Mouse (Mus musculus): ENCODE results near the gene Acoxl.
A peak's percentile ranks its signal among the peaks of the same experiment; 100 is the strongest.

Gene Acoxl

GRCm38 (mm10) chr2:127937079-127937478 lies 98.4 kb downstream of the Acoxl start:
- peak; percentile 15 for DNase-seq (ENCODE audit: low read depth, low spot score)

DNA sequence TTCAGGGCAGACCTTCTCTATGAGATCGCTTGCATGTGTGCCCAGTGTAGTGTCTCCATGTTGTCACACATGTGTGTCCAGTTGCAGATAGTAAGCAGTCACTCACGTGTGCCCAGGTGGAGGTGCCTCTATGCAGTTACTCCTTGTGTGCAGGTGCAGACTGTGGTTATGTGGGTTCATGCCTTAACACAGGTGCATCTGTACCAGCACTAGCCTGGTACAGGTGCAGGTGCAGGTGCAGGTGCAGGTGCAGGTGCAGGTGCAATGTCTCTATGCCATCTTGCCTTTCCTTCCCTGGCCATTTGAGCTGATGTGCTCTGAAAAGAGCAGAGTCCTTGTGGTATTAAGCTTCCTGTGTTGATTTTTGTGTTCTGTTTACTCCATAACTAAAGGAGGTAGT lies 100.5 kb downstream of the Acoxl start:
- no peak for DNase-seq (ENCODE audit: low read depth, low spot score)

- no peak for DNase-seq (ENCODE audit: low read depth, low spot score)
Observed at GRCm38 (mm10) chr2:127960579-127960978, 121.9 kb downstream of the Acoxl start.

DNA sequence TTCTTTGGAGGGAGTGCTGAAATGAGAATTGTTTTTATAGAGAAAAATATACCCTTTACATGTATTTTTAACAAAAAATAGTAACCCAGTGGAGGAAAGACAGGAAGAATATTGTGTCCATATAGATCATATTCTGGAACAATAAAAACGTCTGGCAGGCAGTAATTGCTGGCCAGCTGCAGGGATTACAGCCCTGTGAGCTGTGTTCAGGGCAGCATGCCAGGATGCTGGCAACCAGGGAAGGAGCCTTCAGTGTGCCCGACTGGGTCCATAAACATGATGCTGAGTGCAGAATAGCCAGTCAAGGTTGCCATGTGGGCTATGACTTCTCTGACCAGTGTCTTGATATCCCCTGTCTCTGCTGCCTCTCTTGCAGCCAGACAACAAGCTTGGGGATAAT lies 122.5 kb downstream of the Acoxl start:
- DNase-seq (ENCODE audit: low read depth, low spot score) = no peak

DNA sequence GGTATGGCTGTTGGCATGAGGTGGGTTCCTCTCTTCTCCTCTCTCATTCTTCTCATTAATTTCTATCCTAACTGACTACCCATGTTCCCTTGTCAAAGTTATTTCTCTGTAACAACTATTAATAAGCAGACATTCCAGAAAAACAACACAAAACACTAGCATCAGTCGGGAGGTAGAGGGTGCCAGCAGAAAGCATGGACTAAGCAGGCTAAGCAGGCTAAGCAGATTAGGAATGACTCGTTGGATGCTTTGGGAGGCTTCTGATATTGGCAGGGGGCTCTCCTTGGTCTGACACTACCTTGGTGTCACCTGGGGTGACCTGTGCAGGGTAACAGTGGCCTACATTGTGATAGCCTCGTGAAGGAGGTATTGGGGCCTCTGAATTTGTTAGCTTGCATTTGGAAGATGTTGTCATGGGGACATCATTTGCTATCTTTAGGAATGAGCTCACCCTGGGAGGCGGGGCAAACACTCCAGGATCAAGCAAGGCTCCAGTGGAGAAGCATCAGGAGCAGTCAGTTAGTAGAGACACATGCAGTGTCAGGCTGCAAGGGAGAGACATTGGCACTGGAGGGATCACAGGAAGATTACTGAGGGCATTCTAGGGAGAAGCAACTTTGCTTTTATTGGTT lies 123.2 kb downstream of the Acoxl start:
- DNase-seq (ENCODE audit: low read depth, low spot score) = no peak

GRCm38 (mm10) chr2:127968944-127969343 lies 130.3 kb downstream of the Acoxl start:
- DNase-seq (ENCODE audit: low read depth, low spot score) = no peak

DNA sequence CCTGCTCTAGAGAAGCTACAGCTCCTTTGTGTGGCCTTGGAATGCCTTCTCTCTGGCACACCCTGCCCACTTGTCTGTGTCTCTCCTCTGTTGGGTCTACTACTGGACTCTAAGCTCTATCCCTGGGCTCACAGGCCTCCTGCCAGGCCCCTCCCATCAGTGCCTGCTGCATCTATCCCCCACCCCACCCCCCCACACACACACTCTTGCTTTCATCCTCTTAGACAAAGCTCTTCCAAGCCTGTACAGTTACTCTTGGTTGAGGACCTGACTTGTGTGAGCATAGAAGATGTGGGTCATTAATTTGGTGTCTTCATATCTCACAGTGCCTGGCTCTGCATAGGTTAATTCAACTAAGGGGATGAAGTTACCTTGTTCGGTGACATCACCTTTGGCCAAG lies 137.6 kb downstream of the Acoxl start:
- DNase-seq (ENCODE audit: low read depth, low spot score) = no peak

- DNase-seq (ENCODE audit: low read depth, low spot score) = no peak
Observed at GRCm38 (mm10) chr2:127978601-127979230, 140.0 kb downstream of the Acoxl start.

DNA sequence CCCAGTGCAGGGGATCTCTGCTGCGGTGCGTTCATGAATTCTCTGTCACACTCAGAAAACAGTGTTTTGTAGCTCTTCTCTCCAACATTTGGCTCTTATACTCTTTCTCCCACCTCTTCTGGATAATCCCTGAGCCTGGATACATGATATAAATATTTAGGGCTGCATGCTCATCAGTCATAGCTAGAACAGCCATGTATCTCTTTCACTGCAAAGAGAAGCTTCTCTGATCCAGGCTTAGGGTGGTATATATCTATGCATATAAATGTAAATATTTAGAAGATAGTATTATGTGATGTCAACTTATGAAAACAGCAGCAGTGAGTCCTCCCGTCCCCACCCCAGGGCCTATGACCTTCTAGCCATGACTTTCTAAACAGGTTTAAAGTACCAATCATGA lies 143.9 kb downstream of the Acoxl start:
- no peak for DNase-seq (ENCODE audit: low read depth, low spot score)

GRCm38 (mm10) chr2:127983301-127983700 lies 144.6 kb downstream of the Acoxl start:
- DNase-seq (ENCODE audit: low read depth, low spot score) = no peak

DNA sequence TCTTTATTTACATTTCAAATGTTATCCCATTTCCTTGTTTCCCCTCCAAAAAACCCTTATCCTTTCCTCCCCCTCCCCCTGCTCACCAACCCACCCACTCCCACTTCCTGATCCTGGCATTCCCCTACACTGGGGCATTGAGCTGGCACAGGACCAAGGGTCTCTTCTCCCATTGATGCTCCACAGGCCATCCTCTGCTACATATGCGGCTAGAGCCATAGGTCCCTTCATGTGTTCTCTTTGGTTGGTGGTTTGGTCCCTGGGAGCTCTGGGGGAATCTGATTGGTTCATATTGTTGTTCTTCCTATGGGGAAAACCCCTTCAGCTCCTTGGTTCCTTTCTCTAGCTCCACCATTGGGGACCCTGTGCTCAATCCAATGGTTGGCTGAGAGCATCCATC lies 145.3 kb downstream of the Acoxl start:
- DNase-seq (ENCODE audit: low read depth, low spot score) = no peak

DNA sequence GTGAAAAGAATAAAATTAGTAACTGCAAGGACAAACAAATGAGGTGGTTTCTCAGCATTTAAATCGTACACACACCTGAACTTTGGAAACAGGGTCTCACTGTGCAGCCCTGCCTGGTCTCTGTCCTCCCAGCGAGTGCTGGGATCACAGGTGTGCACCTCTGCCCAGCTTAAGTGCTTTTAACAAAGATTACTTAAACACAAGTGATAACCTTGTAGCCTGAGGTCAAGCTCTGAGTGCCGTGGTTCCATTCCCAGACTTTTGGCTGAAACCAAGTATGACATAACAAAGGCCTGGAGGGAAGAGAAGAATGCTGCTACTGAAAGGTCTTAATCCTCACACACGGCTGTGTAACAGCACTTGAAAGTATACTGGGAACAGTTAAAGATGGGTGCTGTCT lies 149.0 kb downstream of the Acoxl start:
- DNase-seq (ENCODE audit: low read depth, low spot score) = peak; percentile 6

DNA sequence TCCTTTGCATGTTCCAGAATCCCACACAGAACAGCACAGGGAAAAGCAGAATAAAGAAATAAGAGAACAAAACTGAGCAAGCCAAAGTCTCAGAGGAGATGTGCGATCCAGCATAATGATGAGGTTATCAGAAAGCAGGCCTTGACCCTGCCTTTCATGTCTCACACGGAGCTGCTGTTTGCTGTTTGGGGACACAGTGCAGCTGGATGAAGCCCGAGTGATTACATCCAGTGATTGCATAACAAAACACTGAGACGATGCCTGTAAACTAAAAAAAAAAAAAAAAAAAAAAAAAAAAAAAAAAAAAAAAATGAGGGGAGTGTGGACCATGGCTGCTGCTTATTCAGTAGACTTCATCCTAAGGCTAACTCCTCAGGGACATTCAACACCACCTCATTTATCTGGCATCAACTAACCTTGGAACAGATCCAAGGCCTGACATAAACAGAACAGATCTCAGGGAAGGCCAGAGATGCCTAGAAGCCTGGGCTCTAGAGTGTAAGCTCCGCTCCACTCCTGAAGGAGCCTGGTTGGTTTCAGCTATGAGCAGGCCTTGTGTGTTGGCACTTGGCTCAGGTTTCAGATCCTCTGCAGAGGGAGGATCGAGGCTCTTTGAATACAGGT lies 152.3 kb downstream of the Acoxl start:
- DNase-seq (ENCODE audit: low read depth, low spot score) = no peak

GRCm38 (mm10) chr2:127991656-127992055 lies 153.0 kb downstream of the Acoxl start:
- DNase-seq (ENCODE audit: low read depth, low spot score) = no peak

- DNase-seq (ENCODE audit: low read depth, low spot score) = no peak
Observed at GRCm38 (mm10) chr2:128008662-128009423, 170.2 kb downstream of the Acoxl start.

DNA sequence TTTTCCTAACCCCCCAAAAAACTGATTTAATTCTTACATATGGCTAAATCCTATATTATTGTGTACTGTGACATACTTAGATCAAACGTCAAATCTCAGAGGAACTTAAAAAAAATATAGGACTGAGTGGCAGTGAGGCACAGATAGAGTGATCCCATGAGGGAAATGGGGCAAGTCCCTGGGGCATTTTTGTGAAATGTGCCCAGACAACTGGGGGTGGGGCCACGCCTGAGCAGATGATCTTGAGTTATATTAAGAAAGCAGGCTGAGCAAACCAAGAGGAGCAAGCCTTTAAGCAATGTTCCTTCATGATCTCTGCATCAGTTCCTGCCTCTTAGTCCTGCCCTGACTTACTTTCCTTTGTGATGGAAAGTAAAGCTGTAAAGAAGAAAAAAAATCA lies 175.9 kb downstream of the Acoxl start:
- no peak for DNase-seq (ENCODE audit: low read depth, low spot score)

- DNase-seq (ENCODE audit: low read depth, low spot score) = no peak
Observed at GRCm38 (mm10) chr2:128015602-128016001, 176.9 kb downstream of the Acoxl start.

- DNase-seq (ENCODE audit: low read depth, low spot score) = no peak
Observed at GRCm38 (mm10) chr2:128020039-128020907, 181.6 kb downstream of the Acoxl start.

GRCm38 (mm10) chr2:128020908-128021193 lies 182.2 kb downstream of the Acoxl start:
- no peak for DNase-seq (ENCODE audit: low read depth, low spot score)

GRCm38 (mm10) chr2:128023855-128024254 lies 185.2 kb downstream of the Acoxl start:
- DNase-seq (ENCODE audit: low read depth, low spot score) = no peak

DNA sequence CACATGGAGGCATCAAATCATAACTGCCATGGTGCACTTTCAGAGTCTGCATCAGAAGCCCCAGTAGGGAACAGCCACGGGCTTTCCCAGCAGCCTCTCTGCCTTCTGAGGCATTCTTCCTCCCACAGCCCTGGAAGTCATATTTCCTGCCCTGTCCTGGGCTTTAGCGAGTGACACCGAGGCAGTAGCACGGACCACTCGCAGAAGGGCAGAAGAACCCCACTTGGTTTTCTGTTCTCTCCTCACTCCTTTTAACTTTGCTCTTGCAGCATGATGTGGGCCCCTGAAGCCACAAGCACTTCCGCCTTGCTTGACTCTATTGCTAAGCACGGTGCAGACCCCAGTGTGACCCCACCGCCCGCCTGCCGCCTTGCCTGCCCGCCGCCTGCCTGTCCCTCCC lies 189.0 kb downstream of the Acoxl start:
- DNase-seq (ENCODE audit: low read depth, low spot score) = no peak

DNA sequence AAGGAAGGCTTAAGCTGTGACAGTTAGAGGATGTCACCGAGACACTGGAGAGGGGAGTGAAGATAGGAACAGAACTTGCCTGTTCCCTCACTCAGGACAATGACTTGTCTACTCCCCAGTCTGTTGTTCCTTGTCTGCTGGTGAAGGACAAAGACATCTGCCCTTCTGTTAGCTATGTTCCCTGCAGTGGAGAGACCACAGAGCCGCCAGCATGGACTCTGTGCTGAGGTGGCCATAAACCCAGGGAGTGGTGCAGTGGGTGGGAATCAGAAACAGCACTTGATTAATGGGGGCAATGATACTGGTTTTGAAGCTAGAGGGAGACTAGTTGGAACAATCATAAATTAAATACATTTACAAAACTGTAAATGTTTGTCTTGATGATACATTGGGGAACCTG lies 191.3 kb downstream of the Acoxl start:
- DNase-seq (ENCODE audit: low read depth, low spot score) = no peak

All from ES-CJ7 (cell line).